Mouse (Mus musculus) liver, embryonic 15.5 days (tissue): ENCODE data around the gene Clec4f. TPM values are rescaled to one million over a fixed set of nuclear protein-coding genes. Genes with fewer than 3 reads are reported as not detected.

Experiments used
- ATAC-seq: fragments of 200-750 bp; cut with Nextera tagmentation; 2 replicates; pipeline ENCODE4 v1.8.0; 2017; ENCODE audit warnings: moderate number of reproducible peaks, mild to moderate bottlenecking, moderate library complexity; ENCODE audit not compliant: insufficient read depth
- H3K27ac ChIP-seq: fragments of 300-500 bp; sonication (generic); replicated peaks from 2 replicates; pipeline ENCODE4 v1.5.1; 2015; ENCODE audit warnings: mild to moderate bottlenecking, inconsistent platforms
- H3K27me3 ChIP-seq: fragments of 300-500 bp; sonication (generic); 2 replicates; pipeline ENCODE4 v1.6.1; 2015; ENCODE audit warnings: mild to moderate bottlenecking, inconsistent platforms
- H3K36me3 ChIP-seq: fragments of 300-500 bp; sonication (generic); replicated peaks from 2 replicates; pipeline ENCODE4 v1.6.1; 2015; ENCODE audit warnings: moderate library complexity, mild to moderate bottlenecking, inconsistent platforms
- H3K4me1 ChIP-seq: fragments of 300-500 bp; sonication (generic); replicated peaks from 2 replicates; pipeline ENCODE4 v1.6.1; 2015; ENCODE audit warnings: inconsistent platforms
- H3K4me2 ChIP-seq: fragments of 300-500 bp; sonication (generic); 2 replicates; pipeline ENCODE4 v1.6.1; 2015; ENCODE audit warnings: moderate library complexity, mild to moderate bottlenecking, inconsistent platforms
- H3K4me3 ChIP-seq: fragments of 300-500 bp; sonication (generic); replicated peaks from 2 replicates; pipeline ENCODE4 v1.5.1; 2015; ENCODE audit warnings: mild to moderate bottlenecking, inconsistent platforms
- H3K9ac ChIP-seq: fragments of 300-500 bp; sonication (generic); 2 replicates; pipeline ENCODE4 v1.6.1; 2015; ENCODE audit warnings: moderate library complexity, mild to moderate bottlenecking, inconsistent platforms
- H3K9me3 ChIP-seq: fragments of 300-500 bp; sonication (generic); replicated peaks from 2 replicates; pipeline ENCODE4 v1.6.1; 2016; ENCODE audit warnings: inconsistent platforms
- WGBS: fragments of 180-500 bp; shearing (Covaris S2); methylation state at CpG from one replicate; pipeline ENCODE4 v1.1.7; 2015; ENCODE audit warnings: mixed read lengths; ENCODE audit not compliant: insufficient replicate concordance; 5-methylcytosine and 5-hydroxymethylcytosine counted together
- polyA plus RNA-seq: library from polyadenylated mRNA; unstranded; fragments of >200 nt; fragmentation: Nextera tagmentation; extraction: Ambion mirVana; gene quantifications from 2 replicates; pipeline ENCODE4 v1.2.1, GENCODE M21; 2015

Clec4f gene
- polyA plus RNA-seq, 1 experiment from 2014 or later: 10.5 TPM

DNA sequence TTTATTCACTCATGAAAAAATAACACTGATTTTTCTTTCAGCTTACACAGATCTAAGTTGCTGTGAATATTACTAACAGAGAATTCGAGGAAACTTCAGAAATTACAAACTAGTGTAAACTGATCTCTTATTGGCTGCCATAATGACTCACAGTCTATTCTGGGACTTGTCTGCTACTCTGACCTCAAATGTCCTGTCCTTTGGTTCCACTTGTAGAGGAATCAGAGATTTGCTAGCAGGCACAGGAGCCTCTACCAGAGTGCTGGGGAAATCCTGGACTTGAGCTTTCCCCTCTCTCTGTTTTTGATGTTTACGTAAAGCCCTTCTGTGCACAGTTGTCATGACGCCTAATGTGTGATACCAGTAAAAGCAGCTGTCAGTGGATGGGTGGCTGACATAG is 58.0 kb downstream of the Clec4f start:
- Histone ChIP-seq H3K9me3 (no peaks in the 10 kb centered on the region), H3K4me2 (no peak overlapping the region), H3K9ac (no peak overlapping the region), H3K36me3 (no peaks in the 10 kb centered on the region), H3K27me3 (peaks cover 11% of the 10 kb centered on the region; the same call in 1 of the 2 replicates), H3K4me3 (no peak overlapping the region), H3K27ac (no peak overlapping the region), H3K4me1 (no peaks in the 10 kb centered on the region; the same call in 1 of the 2 replicates)
- WGBS: 43% methylated on average over 3 of the region's 3 CpGs
- ATAC-seq: no peak

DNA sequence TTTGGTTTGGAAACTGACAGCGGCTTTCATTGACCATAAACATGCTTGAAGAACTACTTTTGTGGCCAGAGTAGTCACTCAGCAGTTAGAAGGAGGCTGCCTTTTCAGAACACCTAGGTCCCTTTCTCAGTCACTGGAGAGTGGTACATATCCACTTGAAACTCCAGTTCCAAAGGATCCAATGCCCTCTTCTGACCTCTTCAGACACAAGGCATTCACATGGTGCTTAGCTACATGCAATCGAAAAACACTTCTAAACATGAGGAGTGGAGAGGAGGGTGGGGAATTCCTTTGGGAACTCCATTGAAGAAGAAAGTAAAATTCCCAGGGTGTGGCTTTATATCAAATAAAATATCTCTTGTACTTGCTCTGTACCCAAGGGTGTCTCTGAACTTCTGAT is 61.0 kb downstream of the Clec4f start:
- no peak overlapping the region for H3K9ac ChIP-seq
- WGBS: 59% methylated on average over 2 of the region's 2 CpGs
- H3K4me3 ChIP-seq: no peak overlapping the region
- H3K27ac ChIP-seq: no peak overlapping the region
- H3K27me3 ChIP-seq: peaks cover 11% of the 10 kb centered on the region; the same call in 1 of the 2 replicates
- H3K4me2 ChIP-seq: no peak overlapping the region
- H3K9me3 ChIP-seq: no peaks in the 10 kb centered on the region
- H3K4me1 ChIP-seq: no peaks in the 10 kb centered on the region; the same call in 1 of the 2 replicates
- H3K36me3 ChIP-seq: no peaks in the 10 kb centered on the region
- no peak for ATAC-seq

Other genes starting within 250 kb of the Clec4f start
- gene Tet3, start 197.1 kb downstream of the Clec4f start, polyA plus RNA-seq: 10.8 and 11.4 TPM in 2 replicates
- 26.4 and 28.4 TPM in 2 replicates for gene Dguok, start 149.2 kb downstream of the Clec4f start, polyA plus RNA-seq
- 4.1 and 7.2 TPM in 2 replicates for gene Actg2, start 119.9 kb downstream of the Clec4f start, polyA plus RNA-seq
- gene Stambp, start 83.5 kb downstream of the Clec4f start, polyA plus RNA-seq: 8.9 and 9.6 TPM in 2 replicates
- 0.85 and 0.92 TPM in 2 replicates for gene Cd207, start 21.7 kb upstream of the Clec4f start, polyA plus RNA-seq
- gene Vax2, start 55.1 kb upstream of the Clec4f start, polyA plus RNA-seq: not detected in 2 replicates
- gene Atp6v1b1, start 86.8 kb upstream of the Clec4f start, polyA plus RNA-seq: not detected in 2 replicates
- not detected in 2 replicates for gene Ankrd53, start 106.5 kb upstream of the Clec4f start, polyA plus RNA-seq
- gene Tex261, start 119.6 kb upstream of the Clec4f start, polyA plus RNA-seq: 42.3 and 44.0 TPM in 2 replicates
- gene Nagk, start 138.8 kb upstream of the Clec4f start, polyA plus RNA-seq: 16.6 and 20.1 TPM in 2 replicates
- gene Paip2b, start 175.6 kb upstream of the Clec4f start, polyA plus RNA-seq: 3.3 and 3.7 TPM in 2 replicates
- 14.5 and 16.8 TPM in 2 replicates for gene Zfp638, start 210.9 kb upstream of the Clec4f start, polyA plus RNA-seq